Mouse (Mus musculus) embryo, embryonic 11.5 days (tissue): ENCODE measurements around the gene B4galt4.

Experiments
- DNase-seq: peaks from one replicate; pipeline ENCODE4 v3.0.0-alpha.2; 2012; ENCODE audit warnings: low read depth, low spot score

The B4galt4 gene

GRCm38 (mm10) chr16:38728576-38729132, 13.4 kb upstream of the B4galt4 start:
- no peak for DNase-seq

GRCm38 (mm10) chr16:38729139-38729538, 12.9 kb upstream of the B4galt4 start:
- no peak for DNase-seq

GRCm38 (mm10) chr16:38729610-38730288, 12.3 kb upstream of the B4galt4 start:
- DNase-seq, result peak; percentile 30

- DNase-seq, result no peak
These were observed 11.1 kb upstream of the B4galt4 start for GRCm38 (mm10) chr16:38730921-38731320.

- no peak for DNase-seq
These were observed 710 bp upstream of the B4galt4 start for GRCm38 (mm10) chr16:38741204-38741903.

GRCm38 (mm10) chr16:38742659-38743131, 631 bp downstream of the B4galt4 start:
- no peak for DNase-seq

- no peak for DNase-seq
These were observed 2.0 kb downstream of the B4galt4 start for GRCm38 (mm10) chr16:38743941-38744673.

- no peak for DNase-seq
These were observed 8.7 kb downstream of the B4galt4 start for GRCm38 (mm10) chr16:38750803-38751202.

GRCm38 (mm10) chr16:38753631-38754030, 11.6 kb downstream of the B4galt4 start:
- no peak for DNase-seq

- DNase-seq, result no peak
These were observed 13.6 kb downstream of the B4galt4 start for GRCm38 (mm10) chr16:38755452-38756176.

- DNase-seq, result no peak
These were observed 14.1 kb downstream of the B4galt4 start for GRCm38 (mm10) chr16:38756177-38756503.

GRCm38 (mm10) chr16:38756572-38756971, 14.5 kb downstream of the B4galt4 start:
- DNase-seq, result no peak

GRCm38 (mm10) chr16:38757626-38758025, 15.6 kb downstream of the B4galt4 start:
- DNase-seq, result no peak

GRCm38 (mm10) chr16:38758104-38758861, 16.2 kb downstream of the B4galt4 start:
- no peak for DNase-seq

- DNase-seq, result no peak
These were observed 18.2 kb downstream of the B4galt4 start for GRCm38 (mm10) chr16:38760239-38760638.

GRCm38 (mm10) chr16:38760834-38761375, 18.8 kb downstream of the B4galt4 start:
- DNase-seq, result no peak

GRCm38 (mm10) chr16:38761972-38762371, 19.9 kb downstream of the B4galt4 start:
- no peak for DNase-seq

GRCm38 (mm10) chr16:38762401-38762800, 20.3 kb downstream of the B4galt4 start:
- no peak for DNase-seq

- DNase-seq, result no peak
These were observed 21.4 kb downstream of the B4galt4 start for GRCm38 (mm10) chr16:38763508-38763907.

GRCm38 (mm10) chr16:38766671-38767070, 24.6 kb downstream of the B4galt4 start:
- no peak for DNase-seq
